Mouse (Mus musculus) common myeloid progenitor, adult 5-6 weeks (primary cell): ENCODE data around the gene Cd96. TPM values are rescaled to one million over a fixed set of nuclear protein-coding genes. Genes with fewer than 3 reads are reported as not detected.

Source experiments
- ATAC-seq: replicated peaks from 2 replicates; pipeline ENCODE4 v1.8.0; 2016; ENCODE audit warnings: low read depth, mild to moderate bottlenecking, moderate TSS enrichment, inconsistent platforms; ENCODE audit not compliant: poor library complexity, severe bottlenecking
- total RNA-seq: library from RNA; stranded (forward); fragments of 200-1000, 187-1606 nt; gene quantifications from 2 replicates; pipeline ENCODE4 v1.2.3, GENCODE M21; 2017

Gene Cd96
- total RNA-seq, 1 experiment from 2014 or later = 12.0 TPM

GRCm38 (mm10) chr16:45998231-45998630 lies 121.8 kb downstream of the Cd96 start:
- ATAC-seq = no peak

- ATAC-seq = peak; percentile 45; the same call in 1 of the 2 replicates
These were observed 129.0 kb downstream of the Cd96 start for GRCm38 (mm10) chr16:45990901-45991676.

GRCm38 (mm10) chr16:45986236-45986635 lies 133.8 kb downstream of the Cd96 start:
- ATAC-seq = no peak

Other genes starting within 250 kb of the Cd96 start
- 0.87 and 1.8 TPM in 2 replicates for gene Phldb2, start 166.7 kb downstream of the Cd96 start, total RNA-seq
- gene Plcxd2, start 110.0 kb downstream of the Cd96 start, total RNA-seq = 4.8 and 5.7 TPM in 2 replicates
- 16.9 and 25.5 TPM in 2 replicates for gene Gm4737, start 34.8 kb upstream of the Cd96 start, total RNA-seq